Mouse (Mus musculus): ENCODE measurements around the gene Eed.
A peak's percentile ranks its signal among the peaks of the same experiment; 100 is the strongest.

The Eed gene

GRCm38 (mm10) chr7:89908899-89909621 lies 71.7 kb downstream of the Eed start:
- DNase-seq (ENCODE audit: low read depth in 2 of 2, low spot score in 2 of 2), result no peak

DNA sequence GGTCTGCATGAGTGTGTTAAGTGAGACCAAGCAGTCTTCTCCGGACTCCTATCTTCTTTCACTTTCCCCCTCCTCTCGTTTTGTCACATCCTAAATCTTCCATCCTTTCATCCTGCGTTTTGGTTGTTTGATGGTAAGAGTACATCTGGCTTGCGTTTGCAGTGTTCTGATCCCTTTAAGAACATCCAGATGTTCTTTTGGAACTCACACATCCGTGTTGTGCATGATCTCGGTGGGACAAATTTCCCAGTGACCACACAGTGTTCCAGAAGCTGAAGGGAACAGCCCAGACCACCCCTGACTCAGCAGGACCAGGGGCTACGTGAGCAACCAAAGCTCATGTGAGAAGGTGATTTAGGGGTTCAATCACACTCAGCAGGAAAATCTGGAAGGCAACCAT lies 72.4 kb downstream of the Eed start:
- DNase-seq (ENCODE audit: low read depth in 2 of 2, low spot score in 2 of 2), result no peak

DNA sequence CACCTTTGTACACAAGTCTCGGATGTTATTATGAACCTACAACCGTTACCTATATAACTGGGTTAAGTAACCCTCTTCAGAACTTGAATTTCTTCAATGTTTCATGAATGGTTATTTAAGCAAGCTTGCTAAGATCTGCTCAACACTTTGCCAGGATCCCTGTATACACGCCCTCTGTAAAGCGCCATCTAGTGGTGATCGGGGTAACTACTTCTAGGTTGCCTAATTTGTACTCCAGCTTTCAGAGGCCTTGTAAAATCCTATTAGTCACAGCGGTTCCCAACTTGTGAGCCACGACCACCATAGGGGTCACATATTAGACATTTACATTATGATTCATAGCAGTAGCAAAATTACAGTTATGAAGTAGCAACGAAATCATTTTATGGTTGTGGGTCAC lies 72.8 kb downstream of the Eed start:
- DNase-seq (ENCODE audit: low read depth in 2 of 2, low spot score in 2 of 2), result peak; percentile 58 to 59

Measured in CD8-positive naive resting alpha-beta T cell, adult 2 months (primary cell).